Mouse (Mus musculus) ES-Bruce4 (cell line): ENCODE data around the gene Gpr179.

Source experiments
- CTCF ChIP-seq: IDR thresholded peaks from one replicate; pipeline ENCODE4 v1.8.1; 2011; ENCODE audit warnings: low read depth, low read length
- POLR2A ChIP-seq: IDR thresholded peaks from one replicate; pipeline ENCODE4 v1.8.1; 2011; ENCODE audit warnings: low read length; ENCODE audit not compliant: insufficient read depth

GRCm38 (mm10) chr11:97363644-97363995, 11.7 kb upstream of the Gpr179 start:
- no peak for TF ChIP-seq POLR2A
- TF ChIP-seq CTCF = no peak
